Mouse (Mus musculus): ENCODE measurements around the gene Cd38.

Cd38 gene

DNA sequence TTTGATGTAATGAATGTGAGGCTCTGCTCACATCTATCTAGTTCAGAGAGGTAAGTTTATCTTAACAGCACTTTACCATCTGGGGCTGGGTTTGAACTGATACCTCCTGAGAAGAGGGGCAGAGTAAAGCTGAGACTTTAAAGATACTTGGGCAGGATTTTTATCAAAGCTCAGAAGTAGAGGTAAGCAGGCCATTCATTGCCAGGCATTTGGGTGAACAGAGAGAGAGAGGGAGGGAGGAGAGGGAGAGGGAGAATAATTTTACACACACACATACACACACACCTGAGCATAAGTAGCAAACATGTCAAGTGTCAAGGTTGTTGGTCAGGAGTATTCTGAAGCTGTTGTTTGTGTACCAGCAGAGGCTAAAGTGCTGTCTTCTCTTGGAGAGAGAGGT is at the start of gene Cd38:
Cd38 (plus strand) TSS at position 301 of the 400 bp plus-strand sequence.
- no peak for DNase-seq (ENCODE audit: low read depth, low spot score)

DNA sequence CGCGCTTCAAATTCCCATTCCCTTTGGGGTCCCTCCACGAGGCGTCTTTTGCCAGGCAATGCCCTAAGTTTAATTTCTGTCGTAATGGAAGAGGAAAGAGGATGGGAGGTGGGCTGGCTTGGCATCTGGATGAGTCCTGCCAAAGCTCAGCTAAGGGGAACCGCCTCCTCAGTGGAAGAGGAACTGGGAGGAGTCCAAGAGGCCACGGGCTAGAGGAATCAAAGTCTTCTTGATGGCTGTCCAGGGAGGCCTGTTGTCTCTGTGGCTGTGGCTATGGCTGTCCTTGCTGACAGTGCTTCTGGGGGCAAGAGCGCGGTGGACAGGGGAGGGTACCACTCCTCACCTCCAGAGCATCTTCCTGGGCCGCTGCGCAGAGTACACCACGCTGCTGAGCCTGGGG is 49.7 kb upstream of the Cd38 start, which contains the start of gene Bst1:
Bst1 (plus strand) TSS at position 191 of the 400 bp plus-strand sequence.
- DNase-seq (ENCODE audit: low read depth, low spot score): no peak

- DNase-seq (ENCODE audit: low read depth, low spot score): no peak
These were observed 47.6 kb upstream of the Cd38 start for GRCm38 (mm10) chr5:43820785-43821184.

DNA sequence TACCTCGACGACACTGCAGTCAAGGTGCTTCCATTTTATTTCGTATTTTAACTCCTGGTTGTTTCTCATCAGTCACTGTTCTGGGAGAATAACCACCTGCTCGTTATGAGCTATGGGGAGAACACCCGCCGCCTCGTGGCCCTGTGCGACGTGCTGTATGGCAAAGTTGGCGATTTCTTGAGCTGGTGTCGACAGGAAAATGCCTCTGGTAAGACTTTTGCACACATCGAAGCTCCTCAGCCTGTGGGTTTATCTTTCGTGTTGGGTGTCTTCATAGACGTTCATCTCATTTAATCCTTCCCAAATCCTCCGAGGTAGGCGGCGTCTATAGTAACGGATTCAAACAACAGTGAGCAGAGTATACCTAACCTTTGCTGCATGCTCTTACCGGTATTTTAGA is 46.8 kb upstream of the Cd38 start, which contains the start of gene Fbxl5:
Fbxl5 (minus strand) TSS at position 101 of the 400 bp plus-strand sequence.
- DNase-seq (ENCODE audit: low read depth, low spot score): no peak

- no peak for DNase-seq (ENCODE audit: low read depth, low spot score)
These were observed 46.2 kb upstream of the Cd38 start for GRCm38 (mm10) chr5:43822199-43822598.

GRCm38 (mm10) chr5:43822824-43823223 is 45.5 kb upstream of the Cd38 start:
- no peak for DNase-seq (ENCODE audit: low read depth, low spot score)

- no peak for DNase-seq (ENCODE audit: low read depth, low spot score)
These were observed 43.8 kb upstream of the Cd38 start for GRCm38 (mm10) chr5:43824580-43824979.

DNA sequence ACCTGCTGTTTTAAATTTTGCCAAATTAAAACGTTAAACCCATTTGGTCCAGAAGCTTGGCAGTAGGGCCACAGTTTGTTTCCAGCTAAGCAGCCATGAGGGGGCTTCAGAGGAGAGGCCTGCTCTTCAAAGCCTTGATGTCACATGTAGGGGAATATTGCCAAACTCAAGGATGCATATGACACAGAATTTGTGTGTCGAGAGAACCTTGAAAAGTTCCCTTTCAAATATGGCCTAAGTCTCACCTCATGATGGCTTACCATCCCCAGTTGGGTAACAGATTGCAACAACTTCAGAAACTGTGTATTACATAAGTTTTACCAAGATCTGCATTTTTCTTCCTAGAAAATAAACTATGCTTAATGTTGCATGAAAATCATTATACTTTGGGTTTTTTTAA is 41.5 kb upstream of the Cd38 start:
- DNase-seq (ENCODE audit: low read depth, low spot score): no peak

DNA sequence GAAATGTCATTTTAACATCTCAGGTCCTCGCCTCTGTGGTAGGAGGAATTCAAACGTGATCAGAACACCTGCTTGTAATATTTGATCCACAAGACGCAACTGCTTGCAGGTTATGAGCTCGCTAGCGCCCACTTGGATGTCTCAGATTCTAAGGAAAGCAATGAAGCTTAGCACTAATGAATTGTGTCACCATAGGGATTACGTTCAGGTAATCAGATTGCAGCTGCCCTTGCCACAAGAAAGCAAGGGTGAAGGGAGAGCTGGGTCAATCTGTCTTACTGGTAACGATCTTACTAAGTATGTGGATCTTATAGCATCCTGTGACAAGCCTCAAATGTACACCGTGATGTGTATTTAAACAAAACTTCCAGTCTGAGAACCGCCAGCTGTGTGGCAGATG is 41.0 kb upstream of the Cd38 start:
- no peak for DNase-seq (ENCODE audit: low read depth, low spot score)

DNA sequence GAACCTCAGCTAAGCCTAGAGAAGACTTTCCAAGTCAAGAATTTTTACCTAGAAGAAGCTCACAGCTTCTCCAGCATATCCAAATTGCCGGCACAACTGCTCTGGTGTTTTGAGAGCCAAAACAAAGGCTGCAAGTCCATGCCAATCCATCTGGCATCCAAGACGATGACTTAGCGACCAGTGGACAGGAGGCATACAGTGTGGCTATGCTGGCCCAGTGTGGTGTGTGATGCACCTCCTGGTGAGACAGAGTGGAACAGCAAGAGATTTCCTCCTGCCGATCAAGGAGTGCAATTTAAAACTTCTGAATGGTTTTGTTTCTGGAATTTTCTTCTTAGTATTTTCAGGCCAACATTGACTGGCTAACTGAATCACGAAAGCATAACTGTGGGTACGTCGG is 31.8 kb upstream of the Cd38 start:
- DNase-seq (ENCODE audit: low read depth, low spot score): peak; percentile 43

DNA sequence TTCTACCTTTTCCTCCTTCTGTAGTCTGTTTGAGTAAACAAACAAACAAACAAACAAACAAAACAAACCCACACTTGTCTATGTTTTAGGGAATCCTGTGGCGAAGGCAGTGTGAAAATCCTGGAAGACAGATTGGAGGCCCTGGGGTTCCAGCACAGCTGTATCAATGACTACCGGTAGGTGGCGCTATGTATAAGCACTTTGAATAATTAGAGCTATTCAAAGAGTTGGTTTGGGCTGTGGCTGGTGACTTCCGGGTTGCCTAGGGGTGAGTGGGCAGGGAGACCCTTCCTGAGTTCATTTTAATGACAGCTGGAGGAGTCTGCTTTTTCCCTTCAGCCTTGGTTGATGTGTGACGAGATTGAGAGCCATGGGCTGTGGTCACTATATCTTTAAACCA is 31.0 kb upstream of the Cd38 start:
- DNase-seq (ENCODE audit: low read depth, low spot score): peak; percentile 57

- peak; percentile 83 for DNase-seq (ENCODE audit: low read depth, low spot score)
These were observed 27.0 kb upstream of the Cd38 start for GRCm38 (mm10) chr5:43841144-43842010.

DNA sequence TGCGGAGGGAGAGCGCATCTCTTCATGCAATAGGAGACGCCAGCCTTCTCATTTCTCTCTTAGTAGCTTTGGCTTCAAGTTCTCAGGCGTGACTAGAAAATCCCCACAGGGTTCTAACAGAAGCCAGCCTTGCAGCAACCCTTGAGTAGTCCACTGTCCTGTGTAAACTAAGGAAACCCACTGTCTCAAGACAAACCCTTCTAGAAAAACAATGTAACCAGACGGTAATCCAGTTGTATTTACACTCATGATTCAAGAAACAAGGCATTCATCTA is 26.4 kb upstream of the Cd38 start:
- DNase-seq (ENCODE audit: low read depth, low spot score): peak; percentile 16

- DNase-seq (ENCODE audit: low read depth, low spot score): peak; percentile 11
These were observed 25.7 kb upstream of the Cd38 start for GRCm38 (mm10) chr5:43842576-43843155.

DNA sequence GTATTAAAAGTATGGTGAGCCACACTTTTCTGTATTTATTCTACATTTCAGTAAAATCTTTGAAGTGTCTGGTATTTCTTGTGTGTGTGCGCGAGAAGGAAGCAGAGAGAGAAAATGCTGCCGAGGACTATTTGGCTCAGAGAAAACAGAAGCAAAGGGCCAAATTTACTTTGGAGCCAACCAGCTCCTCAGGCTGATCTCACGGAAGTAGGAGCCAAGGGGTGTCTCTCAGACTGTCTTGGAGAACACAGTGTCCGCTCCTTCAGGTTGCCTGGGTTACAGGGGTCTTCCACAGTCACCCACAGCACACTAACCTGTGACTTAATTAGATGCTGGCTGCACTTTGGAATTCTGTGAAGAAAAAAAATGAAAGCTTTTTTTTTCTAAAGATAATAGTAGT is 23.3 kb upstream of the Cd38 start:
- no peak for DNase-seq (ENCODE audit: low read depth, low spot score)

- no peak for DNase-seq (ENCODE audit: low read depth, low spot score)
These were observed 22.7 kb upstream of the Cd38 start for GRCm38 (mm10) chr5:43845646-43846045.

DNA sequence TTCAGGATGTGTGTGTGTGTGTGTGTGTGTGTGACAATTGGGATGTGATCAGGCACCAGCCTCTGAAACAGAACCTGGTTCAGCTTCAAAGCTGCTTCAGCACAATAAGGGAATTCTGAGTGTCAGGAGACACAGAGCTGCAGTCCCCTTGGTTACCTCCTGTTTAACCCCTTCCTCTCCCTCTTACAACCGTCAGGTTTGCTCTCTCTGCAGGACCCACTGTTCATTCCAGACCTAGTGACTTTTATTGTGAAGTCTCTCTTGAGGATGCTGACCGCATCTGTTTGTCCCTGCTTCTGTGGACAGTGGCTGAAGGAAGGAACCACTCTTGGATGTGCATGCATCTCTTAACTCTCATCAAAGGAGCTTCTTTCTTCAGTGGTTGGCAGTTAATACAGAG is 22.1 kb upstream of the Cd38 start:
- no peak for DNase-seq (ENCODE audit: low read depth, low spot score)

- DNase-seq (ENCODE audit: low read depth, low spot score): no peak
These were observed 20.8 kb upstream of the Cd38 start for GRCm38 (mm10) chr5:43847555-43847954.

- no peak for DNase-seq (ENCODE audit: low read depth, low spot score)
These were observed 20.1 kb upstream of the Cd38 start for GRCm38 (mm10) chr5:43848275-43848674.

DNA sequence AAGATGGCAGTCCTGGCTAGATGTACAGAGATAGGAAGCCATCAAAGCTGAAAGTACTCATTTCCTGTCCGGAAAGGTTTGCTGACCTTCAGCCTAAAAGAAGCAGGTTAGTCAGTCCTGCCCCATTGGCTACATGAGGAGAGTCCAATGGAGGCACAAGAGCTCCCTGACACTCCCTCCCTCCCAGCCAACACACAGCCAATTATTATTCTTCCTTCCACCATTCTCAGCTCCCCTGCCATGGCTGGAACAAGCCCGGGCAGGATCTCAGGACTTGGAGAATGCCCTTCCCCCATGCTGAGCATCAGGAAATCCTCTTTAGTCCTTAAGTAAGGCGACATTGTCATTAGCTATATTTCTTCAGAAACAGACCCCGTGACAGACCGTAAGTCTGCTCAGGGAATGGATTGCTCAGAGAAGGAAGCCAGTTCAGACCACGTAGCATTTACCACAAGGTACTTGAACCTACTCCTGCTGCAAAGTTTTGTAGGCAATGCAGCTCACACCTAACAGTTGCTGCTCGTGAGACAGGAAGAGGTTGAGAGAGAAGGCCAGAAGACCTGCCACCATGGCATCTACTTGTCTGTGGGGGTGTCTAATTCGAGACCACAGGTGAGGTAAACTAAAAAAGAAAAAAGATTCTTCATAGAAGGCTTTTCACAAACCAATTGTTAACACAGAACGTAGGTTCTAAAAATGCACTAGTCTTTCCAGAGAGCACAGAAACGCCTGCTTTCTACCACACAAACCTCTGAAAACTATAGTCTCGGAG is 15.1 kb upstream of the Cd38 start:
- no peak for DNase-seq (ENCODE audit: low read depth, low spot score)

DNA sequence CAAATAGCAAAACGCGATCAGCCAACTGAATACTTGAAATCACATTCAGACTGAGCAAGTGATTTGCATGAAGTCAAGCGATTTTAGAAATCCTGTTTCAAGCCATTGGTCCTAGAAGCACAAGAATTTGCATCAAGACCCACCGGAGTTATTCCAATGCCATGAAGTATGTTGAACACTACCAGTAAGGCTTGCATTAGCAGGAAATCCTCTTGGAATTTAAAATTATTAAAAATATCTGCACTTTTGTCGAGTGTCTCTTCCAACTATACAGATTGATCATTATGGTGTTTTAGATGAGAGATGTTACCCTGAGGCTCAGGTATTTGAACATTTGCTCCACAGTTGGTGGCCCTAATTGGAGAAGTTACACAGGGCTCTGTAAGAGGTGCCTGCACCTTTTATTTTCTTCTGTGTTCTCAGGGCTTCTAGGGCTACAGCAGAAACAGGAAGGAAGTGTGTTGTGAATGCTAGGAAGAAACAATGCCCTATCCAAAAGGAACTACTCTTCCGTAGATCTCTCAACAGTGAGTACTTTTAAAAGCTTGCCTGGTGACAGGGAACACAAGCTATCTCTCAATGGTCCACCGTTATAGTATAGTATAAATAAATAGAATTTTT is 14.4 kb upstream of the Cd38 start:
- DNase-seq (ENCODE audit: low read depth, low spot score): no peak

GRCm38 (mm10) chr5:43855769-43856168 is 12.6 kb upstream of the Cd38 start:
- no peak for DNase-seq (ENCODE audit: low read depth, low spot score)
